Mouse (Mus musculus): Measurements from ENCODE around the gene Pcdh15.

GRCm38 (mm10) chr10:74625715-74626114 lies 1526.6 kb downstream of the Pcdh15 start:
- TF ChIP-seq POLR2A (IDR thresholded peaks at IDR 0.05; ENCODE audit: extremely low read depth, insufficient read depth, low read length) (no peak), CTCF (IDR thresholded peaks at IDR 0.05; ENCODE audit: extremely low read depth, insufficient read depth, low read length) (no peak)
